Mouse (Mus musculus): ENCODE measurements at regions not wholly inside any gene's neighbourhood (a gene's known extent, or its start where the extent isn't known, plus 50 kb on each side); places are given as distances from the start of the nearest gene placed in this dataset.
"Not testable (repeated sequence)": the region's sequence is repeated elsewhere in the genome, so short reads cannot be mapped to it uniquely, and the experiment has no call there.

DNA sequence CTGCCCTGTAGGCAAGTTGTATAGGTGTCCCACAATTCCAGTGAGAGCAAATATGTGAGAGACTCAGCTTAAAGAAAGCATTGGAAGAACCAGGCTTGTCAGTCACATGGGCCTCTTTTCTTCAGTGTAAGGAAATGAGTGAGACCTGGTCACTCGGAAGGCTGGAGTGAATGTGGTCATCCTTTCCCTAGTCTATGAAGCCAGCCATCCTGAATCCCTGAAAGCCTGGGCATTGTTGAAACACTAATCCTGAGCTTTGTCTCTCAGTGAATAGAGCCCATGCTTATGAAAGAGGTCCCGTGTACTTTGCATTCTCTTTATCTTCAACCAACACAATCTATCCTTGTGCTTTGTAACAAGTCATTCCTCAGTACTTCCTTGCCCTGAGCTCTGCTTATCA is 420.1 kb upstream of the Igfbp7 start:
- ChIA-PET POLR2A (no interaction called here), CTCF (no interaction called here)

DNA sequence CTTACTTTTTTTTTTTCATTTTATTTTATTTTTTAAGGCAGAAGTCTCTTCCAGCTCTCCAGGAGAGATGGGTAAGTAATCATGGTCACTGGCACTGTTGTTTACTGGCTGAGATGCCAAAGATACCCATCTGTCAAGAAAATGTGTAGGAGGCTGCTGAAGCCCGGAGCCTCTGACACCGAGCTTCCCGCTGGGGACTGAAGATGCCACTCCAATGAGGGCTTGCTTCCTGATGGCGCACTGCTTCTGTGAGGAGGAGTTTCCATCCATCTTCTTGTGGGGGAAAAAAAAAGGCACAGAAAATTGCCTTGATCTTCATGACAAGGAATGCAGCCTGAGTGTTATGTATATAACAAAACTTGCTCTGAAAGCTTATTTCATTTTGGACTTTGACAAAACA is 418.2 kb upstream of the Igfbp7 start:
- ChIA-PET POLR2A (no interaction called here), CTCF (no interaction called here)

DNA sequence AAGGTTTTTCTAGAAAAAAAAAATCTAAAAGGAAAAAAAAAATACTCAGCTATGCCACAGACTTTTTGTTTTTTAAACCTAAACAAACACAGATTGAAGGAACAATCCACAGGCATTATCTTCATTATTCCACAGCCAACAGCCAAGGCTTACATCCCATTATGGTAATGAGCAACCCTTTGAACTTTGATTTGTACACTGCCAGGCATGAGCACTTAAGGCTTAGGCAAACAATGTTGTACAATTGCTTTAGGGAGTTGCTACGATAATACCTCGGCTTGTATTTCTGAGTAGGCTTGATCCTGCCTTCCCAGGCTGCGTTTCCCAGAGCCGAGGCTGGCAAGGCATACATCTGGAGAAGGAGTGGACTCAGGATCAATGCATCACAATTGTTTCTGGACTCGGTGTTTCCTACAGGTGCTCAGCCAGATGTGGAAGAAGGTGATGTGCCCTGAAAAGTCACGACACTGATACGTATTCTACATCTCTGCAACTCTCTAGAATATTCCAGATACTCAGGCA is 409.0 kb upstream of the Igfbp7 start:
- POLR2A ChIA-PET, result no interaction called here
- CTCF ChIA-PET, result no interaction called here

DNA sequence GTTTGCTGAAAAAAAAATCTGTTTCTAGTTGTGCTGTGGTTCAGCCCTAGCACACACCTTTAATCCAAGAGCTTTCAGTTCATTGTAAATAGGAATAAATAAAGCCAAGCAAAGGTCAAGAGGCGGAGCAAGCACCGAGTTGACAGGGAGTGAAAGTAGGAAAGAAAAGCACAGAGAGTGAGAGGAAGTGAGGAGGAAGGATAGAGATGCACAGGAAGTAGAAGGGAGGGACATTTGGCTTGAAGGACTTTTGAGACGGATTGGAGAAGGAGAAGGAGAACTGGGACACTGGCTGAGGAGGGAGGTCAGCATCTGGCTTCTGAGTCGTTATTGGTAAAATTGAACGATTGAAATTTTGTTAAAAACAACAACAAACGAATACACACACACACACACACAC is 402.0 kb upstream of the Igfbp7 start:
- CTCF ChIA-PET, result no interaction called here
- POLR2A ChIA-PET, result no interaction called here

DNA sequence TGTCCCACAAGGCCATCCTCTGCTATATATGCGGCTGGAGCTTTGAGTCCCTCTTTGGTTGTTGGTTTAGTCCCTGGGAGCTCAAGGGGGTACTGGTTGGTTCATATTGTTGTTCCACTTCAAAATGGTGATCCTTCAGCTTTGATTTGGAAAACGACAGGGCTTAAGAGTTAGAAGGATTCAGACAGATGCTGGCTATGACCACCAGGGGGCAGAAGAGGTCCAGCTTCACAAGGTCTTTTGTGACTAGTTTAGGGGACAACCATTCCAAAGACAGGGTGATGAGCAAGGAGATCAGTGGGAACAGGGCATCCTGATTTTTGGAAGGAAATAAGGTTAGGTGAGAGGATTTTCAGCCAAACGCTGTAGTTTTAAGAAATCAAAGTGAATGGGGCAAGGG is 399.9 kb upstream of the Igfbp7 start:
- POLR2A ChIA-PET, result no interaction called here

DNA sequence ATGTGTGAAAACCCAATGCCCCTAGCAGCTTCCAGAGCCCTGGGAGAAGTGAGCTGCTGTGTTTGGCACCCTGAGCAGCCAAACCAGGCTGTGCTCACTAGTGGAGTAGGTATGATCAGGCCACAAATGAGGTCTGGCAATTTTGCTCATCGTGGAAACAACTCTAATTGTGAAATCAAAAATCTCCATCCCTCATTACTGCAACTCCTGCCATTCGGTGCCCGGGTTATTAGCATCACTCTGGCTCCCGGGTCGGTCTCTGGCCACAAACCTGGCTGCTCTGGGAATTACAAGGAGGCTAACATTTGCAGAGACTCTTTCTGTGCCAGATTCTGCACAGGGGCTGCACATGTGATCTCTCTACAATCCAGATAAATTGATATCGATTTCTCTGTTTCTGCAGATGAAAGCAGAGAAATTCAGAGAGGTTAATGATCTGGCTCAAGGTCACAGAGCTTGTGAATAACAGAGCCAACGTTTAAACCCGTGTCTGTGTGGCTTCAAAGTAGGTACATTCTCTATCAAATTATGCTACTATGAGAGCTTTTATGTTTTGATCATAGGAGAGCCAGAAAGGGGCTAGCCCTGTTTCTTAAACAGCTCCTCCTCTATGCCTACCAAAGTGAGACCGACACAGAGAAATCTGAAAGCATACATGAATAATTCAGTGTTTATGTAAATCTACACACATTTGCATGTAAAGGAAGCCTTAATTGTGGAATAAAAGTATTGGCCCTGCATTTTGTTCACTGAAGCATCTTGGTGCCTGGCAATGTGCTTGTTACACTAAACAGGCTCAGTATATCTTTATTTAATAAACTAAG is 398.7 kb upstream of the Igfbp7 start:
- ChIA-PET POLR2A (interaction anchor here in 1 of 4 experiments (0.7 kb wide), 1 partner anchor 252 kb away, joined by 8 read pairs; no protein-coding TSS in a partner anchor), CTCF (interaction anchor here in 2 of 4 experiments (0.6 kb wide), 2 partner anchors 68 to 347 kb away, joined by 4 to 7 read pairs; no protein-coding TSS in a partner anchor)

More for the DNA sequence above, 399.9 kb upstream of the Igfbp7 start:
- CTCF ChIA-PET, result interaction anchor here in 3 of 4 experiments (0.5 to 1.1 kb wide), 6 partner anchors 34 to 1031 kb away, joined by 3 to 5 read pairs (median 3); no protein-coding TSS in a partner anchor

DNA sequence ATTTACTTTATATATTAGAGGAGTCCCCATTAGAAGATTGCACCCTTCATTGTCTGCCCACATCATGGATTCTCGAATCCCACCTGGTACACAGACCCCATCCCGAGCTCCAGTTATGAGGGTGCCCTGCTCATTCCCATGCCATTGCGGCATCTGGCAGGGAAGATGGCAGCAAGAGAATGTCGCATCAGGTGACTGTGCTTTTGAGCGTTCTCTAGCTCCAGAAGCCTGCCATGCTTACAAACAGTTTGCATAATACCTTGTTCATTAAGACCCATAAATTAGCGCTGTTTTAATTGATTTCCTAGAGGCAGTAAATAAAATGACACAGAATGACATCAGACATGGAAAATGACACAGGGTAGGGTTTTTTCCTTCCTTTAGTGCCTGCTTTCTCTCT is 398.0 kb upstream of the Igfbp7 start:
- ChIA-PET POLR2A (interaction anchor here in 1 of 4 experiments (0.7 kb wide), 1 partner anchor 251 kb away, joined by 8 read pairs; no protein-coding TSS in a partner anchor), CTCF (no interaction called here)

DNA sequence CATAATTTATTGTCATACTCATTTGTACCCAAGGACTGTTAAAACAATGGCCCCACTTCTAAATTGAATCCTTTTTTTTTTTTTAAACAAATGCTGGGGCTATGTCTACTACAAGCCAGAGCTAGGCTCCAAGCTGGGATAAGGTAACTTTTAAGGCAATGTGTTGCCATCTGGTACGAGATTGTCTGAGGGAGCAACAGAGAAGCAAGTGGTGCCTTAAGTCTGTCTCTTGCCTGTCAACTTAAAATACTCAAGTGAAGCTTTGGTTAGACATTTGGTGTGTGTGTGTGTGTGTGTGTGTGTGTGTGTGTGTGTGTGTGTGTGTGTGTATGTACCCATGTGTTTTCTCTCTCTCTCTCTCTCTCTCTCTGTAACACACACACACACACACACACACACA is 397.5 kb upstream of the Igfbp7 start:
- CTCF ChIA-PET, result no interaction called here
- POLR2A ChIA-PET, result no interaction called here

DNA sequence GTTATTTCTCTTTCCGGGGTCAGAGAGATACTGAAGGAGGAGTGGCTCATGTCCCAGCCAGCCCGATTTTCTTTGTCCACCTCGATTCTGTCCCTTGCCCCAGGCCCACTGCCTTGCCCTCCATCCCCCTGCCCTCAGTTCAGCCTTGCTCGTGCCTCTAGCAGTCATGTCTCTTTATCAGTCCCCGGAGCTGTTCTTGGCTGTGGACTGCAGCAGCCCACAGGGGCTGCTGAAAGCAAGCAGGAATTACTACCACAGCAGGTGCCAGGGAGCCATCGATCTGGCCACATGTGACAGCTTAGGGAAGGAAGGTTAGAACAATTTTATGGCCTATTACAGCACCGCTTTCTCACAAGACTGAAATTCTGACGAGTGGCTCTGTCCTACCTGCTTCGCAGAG is 396.3 kb upstream of the Igfbp7 start:
- POLR2A ChIA-PET, result no interaction called here
- CTCF ChIA-PET, result interaction anchor here in 2 of 4 experiments (0.6 to 1.6 kb wide), 4 partner anchors 7 to 446 kb away, joined by 3 to 6 read pairs (median 4); no protein-coding TSS in a partner anchor

DNA sequence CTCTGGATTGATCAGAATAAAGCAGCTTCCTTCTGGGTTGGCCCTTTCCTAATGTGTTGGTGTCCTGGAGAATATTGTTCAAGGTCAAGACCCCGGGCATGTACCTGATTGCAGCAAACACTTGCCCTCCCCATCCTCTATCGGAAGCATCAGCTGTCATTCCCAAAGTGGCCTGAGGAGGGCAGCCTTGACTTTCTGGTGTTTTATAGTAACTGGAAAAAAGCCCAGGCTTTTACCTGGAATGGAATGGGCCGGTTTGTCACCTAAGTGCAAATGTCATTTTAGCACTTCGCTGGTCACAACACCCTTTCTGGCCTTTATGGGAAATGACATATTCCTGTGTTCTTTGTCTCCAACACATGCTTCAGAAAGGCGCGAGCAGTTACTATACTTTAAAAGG is 395.7 kb upstream of the Igfbp7 start:
- CTCF ChIA-PET, result interaction anchor here in 1 of 4 experiments (0.6 to 1.6 kb wide), 5 partner anchors 11 to 446 kb away, joined by 3 to 6 read pairs (median 4); no protein-coding TSS in a partner anchor
- POLR2A ChIA-PET, result no interaction called here

DNA sequence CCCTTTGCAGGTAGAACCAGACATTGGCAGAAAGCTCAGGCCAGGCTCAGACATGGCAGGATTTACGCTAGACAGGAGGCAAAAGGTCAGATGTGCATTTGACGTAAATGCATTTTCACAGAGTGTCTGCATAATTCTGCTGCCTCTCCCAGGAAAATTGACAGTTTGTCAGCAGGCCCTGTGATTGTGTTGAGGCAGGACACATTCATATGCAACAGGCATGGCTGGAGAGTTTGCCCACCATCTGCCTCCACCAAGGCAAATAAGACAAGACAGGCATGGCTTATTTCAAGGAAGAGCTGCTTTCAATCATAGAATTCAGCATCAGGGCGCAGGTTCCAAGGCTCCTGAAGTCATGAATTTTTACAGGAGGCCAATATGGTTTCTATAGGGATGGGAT is 389.1 kb upstream of the Igfbp7 start:
- CTCF ChIA-PET, result interaction anchor here in 1 of 4 experiments (0.6 kb wide), 1 partner anchor 8 kb away, joined by 3 read pairs; no protein-coding TSS in a partner anchor

DNA sequence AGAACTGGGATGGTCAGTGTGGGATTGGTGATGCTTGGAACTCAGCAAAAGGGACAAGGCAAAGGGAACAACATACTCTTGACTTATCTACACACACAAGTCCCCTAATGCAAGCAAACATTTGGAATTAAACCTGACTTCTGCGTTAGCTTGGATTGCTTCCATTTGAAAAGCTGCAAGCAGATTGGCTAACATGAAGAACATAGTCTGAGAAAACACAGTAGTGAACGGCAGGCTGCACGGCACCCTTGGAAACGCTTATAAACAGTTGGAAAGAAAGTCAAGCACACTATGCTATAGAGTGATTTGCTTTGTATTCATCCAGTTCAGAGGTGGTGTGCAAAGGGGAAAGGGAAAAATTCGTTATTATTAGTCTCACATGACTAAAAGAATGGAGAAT is 387.9 kb upstream of the Igfbp7 start:
- ChIA-PET CTCF (interaction anchor here in 1 of 4 experiments (0.9 kb wide), 1 partner anchor 56 kb away, joined by 3 read pairs; no protein-coding TSS in a partner anchor), POLR2A (no interaction called here)

More for the DNA sequence above, 389.1 kb upstream of the Igfbp7 start:
- POLR2A ChIA-PET, result no interaction called here

DNA sequence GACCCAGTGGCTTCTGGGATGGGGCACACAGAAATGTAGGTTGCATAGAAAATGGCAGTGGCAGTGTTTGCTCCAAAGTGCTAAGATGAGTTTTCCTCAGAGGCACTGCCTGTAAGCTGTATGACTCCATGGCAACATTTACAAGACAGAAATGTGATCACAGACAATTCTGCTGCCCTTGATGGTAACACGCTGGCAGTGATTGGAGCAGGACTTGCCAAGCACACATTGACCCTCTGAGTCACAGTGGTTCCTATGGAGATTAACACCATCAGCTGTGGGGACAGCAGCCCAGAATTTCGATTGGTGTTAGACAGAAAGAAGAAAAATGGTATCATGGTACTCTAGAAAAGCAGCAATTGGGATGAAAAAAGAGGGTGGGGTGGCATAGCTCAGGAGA is 376.1 kb upstream of the Igfbp7 start:
- CTCF ChIA-PET, result no interaction called here
- POLR2A ChIA-PET, result no interaction called here

DNA sequence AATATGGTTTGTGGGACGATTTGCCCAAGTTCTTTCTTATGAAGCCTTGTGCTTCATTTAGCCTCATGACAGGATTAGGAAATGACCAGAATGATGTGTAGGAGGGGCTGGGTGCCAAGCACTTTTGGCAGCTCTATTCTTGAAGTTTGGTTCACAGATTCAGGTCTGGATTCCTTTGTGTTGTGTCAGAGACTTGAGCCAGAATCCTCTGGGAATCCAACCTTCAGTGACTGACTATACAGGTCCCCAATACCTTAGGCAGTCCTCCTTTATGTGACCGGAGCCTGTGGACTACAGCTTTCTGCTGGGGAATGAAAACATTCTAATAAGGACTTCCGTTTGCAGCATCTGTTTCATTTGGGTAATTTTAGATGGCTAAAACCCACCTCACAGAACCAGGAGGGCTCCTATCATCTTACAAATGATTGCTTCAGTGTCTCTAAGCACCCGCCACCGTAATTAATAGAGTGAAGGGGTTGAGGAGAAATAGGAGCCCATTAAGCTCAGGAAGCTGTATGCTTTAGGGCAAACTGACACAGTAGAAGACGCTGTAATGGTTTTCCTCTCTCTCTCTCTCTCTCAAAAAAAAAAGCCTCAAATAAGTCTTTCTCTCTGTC is 354.7 kb upstream of the Igfbp7 start:
- ChIA-PET CTCF (no interaction called here), POLR2A (no interaction called here)

DNA sequence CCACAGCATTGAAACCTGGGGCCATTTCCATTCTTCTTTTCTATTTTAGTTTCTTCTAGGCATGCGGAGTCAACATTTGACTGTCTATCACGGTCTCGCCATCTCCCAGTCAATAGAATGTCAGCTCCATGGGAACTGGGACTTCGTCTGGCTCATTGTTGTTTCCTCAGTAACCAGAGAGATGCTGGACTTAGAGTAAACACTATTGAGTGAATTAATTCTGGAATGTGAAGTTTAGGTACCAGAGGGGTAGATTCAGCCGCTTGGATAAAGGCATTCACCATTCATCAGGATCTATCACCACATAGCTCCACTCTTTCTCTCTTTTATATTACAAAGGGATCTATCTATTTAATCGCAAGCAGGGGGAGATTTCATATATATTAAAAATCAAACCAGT is 354.2 kb upstream of the Igfbp7 start:
- ChIA-PET POLR2A (no interaction called here), CTCF (no interaction called here)

DNA sequence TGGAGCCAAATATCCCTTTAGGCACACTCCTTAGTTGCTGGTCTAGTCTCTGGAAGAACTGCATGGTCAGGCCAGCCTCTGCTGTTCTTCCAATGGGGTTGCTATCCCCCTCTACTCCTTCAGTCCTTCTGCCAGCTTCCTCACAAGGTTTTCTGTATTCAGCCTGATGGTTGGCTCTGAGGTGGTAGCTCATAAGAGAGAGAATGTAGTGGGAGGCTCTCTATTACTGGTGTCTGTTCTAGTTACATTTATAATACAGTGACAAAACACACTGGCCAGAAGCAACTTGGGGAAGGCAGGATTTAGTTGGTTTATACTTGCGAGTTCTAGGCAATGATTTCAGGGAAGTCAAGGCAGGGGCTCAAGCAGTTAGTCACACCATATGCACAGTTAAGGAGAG is 341.1 kb upstream of the Igfbp7 start:
- CTCF ChIA-PET, result no interaction called here
- POLR2A ChIA-PET, result no interaction called here

DNA sequence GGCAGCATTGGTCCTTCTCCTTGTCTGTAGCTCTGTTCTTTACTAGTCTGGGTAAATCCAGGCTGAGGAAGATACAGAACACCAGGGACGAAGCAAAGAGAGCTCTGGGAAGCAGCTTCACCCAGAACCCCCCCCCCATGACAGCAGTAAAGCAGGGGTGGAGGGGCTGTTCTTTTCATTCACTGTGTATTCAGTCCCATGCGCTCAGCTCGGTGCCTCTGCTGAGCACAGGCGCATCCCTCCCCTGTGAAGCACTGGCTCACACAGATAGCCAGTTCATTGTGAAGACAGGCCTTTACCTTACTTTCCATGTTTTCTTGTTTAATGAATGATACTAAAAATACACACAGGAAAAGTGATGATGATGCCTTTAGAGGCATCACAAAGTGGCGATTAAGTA is 338.8 kb upstream of the Igfbp7 start:
- ChIA-PET POLR2A (no interaction called here), CTCF (interaction anchor here in 3 of 4 experiments (0.6 to 1.2 kb wide), 4 partner anchors 61 to 293 kb away, joined by 3 to 4 read pairs (median 3); no protein-coding TSS in a partner anchor)

DNA sequence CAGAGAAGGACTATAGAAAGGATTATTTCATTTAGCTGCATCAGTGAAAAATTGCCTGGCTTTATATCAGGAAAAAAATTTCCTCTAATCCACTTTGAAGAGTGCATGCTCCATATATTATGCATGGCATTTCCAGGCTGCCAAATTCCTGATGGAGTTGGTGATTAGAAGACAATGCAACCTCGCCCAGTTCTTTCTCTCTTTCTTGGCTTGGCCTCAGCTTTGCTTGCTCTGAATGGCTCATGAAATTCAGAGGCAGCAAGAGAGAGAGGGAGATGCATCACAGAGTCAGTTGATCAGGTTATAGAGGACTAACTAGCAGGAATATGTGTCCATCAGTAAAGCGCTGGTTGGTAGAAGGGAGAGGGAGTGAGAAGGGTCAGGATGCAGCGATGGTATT is 335.6 kb upstream of the Igfbp7 start:
- ChIA-PET POLR2A (no interaction called here), CTCF (no interaction called here)

DNA sequence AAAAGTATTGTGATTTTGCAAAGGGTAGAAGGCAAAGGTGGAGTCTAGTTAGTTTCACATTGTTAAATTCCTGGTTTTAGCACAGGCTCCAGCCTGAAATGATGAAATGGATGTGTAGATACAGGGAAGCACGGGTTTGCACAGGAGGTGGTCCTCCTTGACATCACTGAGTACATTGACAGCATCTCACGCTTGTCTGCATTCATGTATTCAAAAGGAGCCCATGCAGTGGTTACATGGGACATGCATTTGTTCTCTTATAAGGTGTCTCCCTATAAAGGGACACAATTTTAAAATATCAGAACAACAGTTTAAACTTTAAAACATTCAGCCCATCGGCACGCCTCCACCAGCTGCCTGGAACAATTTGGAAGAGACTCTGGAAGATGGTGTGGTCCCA is 322.4 kb upstream of the Igfbp7 start:
- POLR2A ChIA-PET, CTCF ChIA-PET: not testable (repeated sequence)

DNA sequence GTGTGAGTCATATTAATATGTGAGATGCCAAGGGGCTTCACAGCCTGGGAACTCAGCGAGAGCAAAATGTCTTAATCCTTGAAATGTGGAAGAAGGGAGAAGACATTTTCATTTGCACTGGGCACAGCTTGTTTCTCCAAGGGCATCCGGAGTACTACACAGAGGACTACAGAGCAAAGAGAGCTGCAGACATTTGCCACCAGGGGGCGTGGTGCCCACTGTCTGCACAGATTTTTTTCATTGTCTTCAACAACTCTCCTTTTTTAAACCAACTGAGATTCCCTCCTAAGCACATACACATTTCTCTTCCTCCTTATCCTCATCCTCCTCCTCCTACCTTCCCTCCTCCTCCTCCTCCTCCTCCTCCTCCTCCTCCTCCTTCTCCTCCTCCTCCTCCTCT is 273.8 kb upstream of the Igfbp7 start:
- CTCF ChIA-PET, result no interaction called here
- POLR2A ChIA-PET, result interaction anchor here in 1 of 4 experiments (0.6 kb wide), 1 partner anchor 137 kb away, joined by 3 read pairs; no protein-coding TSS in a partner anchor
